Mouse (Mus musculus): Measurements from ENCODE around the gene Il27ra.
"Not testable (repeated sequence)": the region's sequence is repeated elsewhere in the genome, so short reads cannot be mapped to it uniquely, and the experiment has no call there.

Gene Il27ra

DNA sequence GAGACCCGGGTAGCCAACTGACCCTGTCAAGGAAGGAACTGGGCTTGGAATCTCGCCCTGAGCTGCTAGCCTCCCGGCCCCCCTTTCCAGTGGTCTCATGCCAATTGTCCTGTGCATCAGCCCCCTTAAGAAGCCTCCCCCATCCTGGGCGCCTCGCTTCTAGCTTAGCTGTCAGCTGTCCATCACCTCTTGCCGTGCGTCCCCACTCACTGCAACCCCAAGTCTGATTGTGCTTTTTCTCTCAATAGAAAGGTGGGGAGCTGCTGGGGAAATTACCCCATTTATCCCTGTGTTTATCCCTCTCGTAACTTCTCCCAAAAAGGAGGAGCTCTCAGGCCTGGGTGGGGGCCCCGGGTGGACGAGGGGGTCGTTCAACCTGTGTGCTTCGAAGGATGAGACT is 46.4 kb downstream of the Il27ra start:
- DNase-seq: peak; percentile 44

DNA sequence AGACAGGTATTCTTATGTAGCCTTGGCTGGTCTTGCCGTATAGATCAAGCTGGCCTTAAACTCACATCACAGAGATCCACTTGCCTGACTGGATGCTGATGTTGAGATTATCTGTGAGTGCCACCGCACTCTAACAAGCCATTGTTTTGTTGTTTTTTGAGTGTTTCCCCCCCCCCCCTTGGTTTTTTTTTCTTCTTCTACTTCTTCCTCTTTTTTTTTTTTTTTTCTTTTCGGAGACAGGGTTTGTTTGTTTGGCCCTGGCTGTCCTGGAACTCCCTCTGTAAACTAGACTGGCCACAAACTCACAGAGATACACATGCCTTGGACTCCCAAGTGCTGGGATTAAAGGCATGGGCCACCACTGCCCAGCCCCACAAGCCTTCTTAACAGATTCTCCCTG is 48.4 kb downstream of the Il27ra start:
- DNase-seq: no peak

DNA sequence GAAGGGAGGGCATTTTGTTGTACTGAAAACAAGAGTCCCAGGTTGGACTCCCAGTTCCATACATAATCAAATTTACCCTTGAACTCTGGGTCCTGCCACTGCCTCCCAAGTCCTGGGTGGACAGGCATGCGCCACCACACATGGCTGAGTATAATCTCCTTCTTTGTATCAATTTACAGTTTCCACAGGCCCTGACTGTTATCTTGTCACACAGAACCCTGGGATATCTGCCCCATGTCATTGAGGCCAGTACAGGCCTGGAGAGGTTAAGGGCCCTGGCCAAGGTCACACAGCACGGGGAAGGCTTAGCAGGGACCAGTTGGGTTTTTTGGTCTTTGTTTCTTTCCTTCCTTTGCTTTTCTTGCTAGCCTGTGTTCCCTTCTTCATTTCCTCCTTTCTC is 49.9 kb downstream of the Il27ra start:
- no peak for DNase-seq

DNA sequence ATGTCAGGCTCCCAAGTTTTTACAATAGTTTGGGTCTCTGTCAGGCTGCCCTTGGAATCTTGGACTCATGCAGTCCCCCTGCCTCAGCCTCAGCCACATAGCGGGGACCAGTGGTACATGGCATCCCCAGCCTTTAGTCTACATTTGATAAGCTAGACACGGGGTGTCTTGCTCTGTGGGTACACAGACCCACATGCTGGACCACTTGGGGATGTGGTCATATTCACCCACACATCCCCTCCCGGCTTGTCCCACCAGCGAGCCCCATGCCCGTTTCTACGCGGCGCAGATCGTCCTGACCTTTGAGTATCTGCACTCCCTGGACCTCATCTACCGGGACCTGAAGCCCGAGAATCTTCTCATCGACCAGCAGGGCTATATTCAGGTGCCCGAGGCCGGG is 52.2 kb downstream of the Il27ra start:
- no peak for DNase-seq

DNA sequence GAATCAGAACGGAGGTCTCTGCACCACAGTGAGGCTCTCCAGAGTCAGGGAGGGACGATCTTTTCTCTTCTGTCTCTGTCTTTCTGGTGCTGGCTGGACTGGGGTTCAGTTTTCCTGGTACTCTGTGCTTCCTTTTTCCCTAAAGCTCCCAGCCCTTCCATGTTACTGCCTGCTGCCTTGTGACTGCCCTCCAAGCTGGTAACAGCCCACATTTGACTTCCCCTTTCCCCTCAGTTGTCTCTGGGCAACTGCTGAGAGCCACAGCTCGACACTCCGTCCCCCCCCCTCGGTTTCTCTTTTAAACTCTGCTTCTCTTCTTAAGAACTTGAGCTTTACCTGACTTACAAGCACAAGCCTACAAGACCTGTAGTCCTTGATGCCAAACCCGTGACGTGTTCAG is 53.1 kb downstream of the Il27ra start:
- no peak for DNase-seq

DNA sequence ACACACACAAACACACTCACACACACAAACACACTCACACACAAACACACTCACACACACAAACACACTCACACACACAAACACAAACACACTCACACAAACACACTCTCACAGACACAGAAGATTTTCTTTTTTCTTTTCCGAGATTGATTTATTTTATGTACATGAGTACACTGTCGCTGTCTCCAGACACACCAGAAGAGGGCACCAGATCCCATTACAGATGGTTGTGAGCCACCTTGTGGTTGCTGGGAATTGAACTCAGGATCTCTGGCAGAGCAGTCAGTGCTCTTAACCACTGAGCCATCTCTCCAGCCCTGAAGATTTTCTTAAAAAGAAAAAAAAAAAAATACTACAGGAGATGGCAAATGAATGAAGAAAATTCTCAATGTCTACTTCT is 59.2 kb downstream of the Il27ra start:
- not testable (repeated sequence) for DNase-seq

DNA sequence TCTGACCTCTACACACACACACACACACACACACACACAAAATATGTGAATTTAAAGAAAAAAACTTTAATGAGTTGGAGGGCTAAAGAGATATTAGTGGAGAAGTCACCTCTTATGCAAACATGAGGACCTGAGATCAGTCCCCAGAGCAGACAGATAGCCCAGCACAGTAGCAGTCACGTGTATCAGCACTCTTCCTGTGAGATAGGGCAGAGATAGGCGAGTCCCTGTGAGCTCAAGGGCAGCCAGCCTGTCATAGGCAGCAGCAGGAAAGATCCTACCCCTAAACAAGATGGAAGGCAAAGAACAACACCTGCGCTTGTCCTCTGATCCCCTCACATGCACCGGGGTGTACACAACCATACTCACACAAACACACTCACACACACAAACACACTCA is 59.9 kb downstream of the Il27ra start:
- DNase-seq: no peak

DNA sequence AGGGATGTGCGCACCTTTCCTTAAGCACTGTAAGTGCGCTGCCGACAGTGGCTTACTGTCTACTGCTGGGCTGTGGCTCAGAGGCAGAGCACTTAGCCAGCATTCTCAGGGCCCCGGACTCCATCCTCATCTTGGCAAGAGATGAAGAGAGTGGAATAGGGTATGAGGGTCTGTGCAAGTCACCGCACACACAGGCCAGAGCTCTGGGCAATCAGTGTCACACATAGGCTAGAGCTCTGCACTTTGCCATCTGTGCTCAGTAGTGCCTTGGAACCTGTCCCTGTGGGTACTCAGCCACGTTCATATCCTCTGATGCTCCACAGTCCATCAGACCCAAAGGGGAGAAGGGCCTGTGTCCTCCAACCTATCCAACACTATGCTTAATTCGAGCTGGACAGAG is 60.9 kb downstream of the Il27ra start:
- DNase-seq: no peak

DNA sequence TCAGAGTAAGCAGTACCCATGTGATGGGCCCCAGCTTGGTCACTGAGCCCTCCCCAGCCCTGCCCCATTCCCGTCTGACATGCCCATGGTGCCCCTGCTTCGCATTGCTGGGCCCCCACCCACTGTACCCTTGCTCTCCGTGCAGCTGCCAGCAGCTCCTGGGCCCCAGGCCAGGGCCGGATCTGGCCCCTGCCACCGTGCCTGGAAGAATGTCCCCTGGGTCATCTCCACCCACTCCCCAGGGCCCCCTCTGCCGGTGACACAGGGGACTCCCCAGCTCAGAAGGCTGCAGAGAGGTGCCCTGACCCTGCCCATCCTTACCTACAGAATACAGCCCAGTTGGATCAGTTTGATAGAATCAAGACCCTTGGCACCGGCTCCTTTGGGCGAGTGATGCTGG is 61.5 kb downstream of the Il27ra start:
- DNase-seq: no peak
